Mouse (Mus musculus): ENCODE results near the gene Atp5d. TPM values are rescaled to one million over a fixed set of nuclear protein-coding genes. Genes with fewer than 3 reads are reported as not detected.

Atp5d gene
- 445 and 501 TPM in 2 replicates for polyA plus RNA-seq (2012; rRNA removed)

GRCm38 (mm10) chr10:80138553-80139438 is at the start of gene Atp5d:
Gene Atp5d (plus strand): TSS chr10:80138632.
- TF ChIP-seq CTCF (IDR thresholded peaks at IDR 0.05; ENCODE audit: borderline replicate concordance, extremely low read depth, insufficient read depth, insufficient read length) (no peak), POLR2A (IDR thresholded peaks at IDR 0.05; ENCODE audit: borderline replicate concordance, extremely low read depth, insufficient read depth, insufficient read length, poor library complexity, severe bottlenecking) (peak; percentile 89)
- peak; percentile 86 for DNase-seq (ENCODE audit: low read depth)

GRCm38 (mm10) chr10:80089146-80089545 is 49.3 kb upstream of the Atp5d start:
- TF ChIP-seq CTCF (IDR thresholded peaks at IDR 0.05; ENCODE audit: borderline replicate concordance, extremely low read depth, insufficient read depth, insufficient read length) (no peak), POLR2A (IDR thresholded peaks at IDR 0.05; ENCODE audit: borderline replicate concordance, extremely low read depth, insufficient read depth, insufficient read length, poor library complexity, severe bottlenecking) (no peak)
- DNase-seq (ENCODE audit: low read depth): no peak

GRCm38 (mm10) chr10:80091527-80091926 is 46.9 kb upstream of the Atp5d start:
- no peak for DNase-seq (ENCODE audit: low read depth)
- TF ChIP-seq CTCF (IDR thresholded peaks at IDR 0.05; ENCODE audit: borderline replicate concordance, extremely low read depth, insufficient read depth, insufficient read length) (no peak), POLR2A (IDR thresholded peaks at IDR 0.05; ENCODE audit: borderline replicate concordance, extremely low read depth, insufficient read depth, insufficient read length, poor library complexity, severe bottlenecking) (no peak)

GRCm38 (mm10) chr10:80092690-80093089 is 45.7 kb upstream of the Atp5d start:
- DNase-seq (ENCODE audit: low read depth): no peak
- TF ChIP-seq POLR2A (IDR thresholded peaks at IDR 0.05; ENCODE audit: borderline replicate concordance, extremely low read depth, insufficient read depth, insufficient read length, poor library complexity, severe bottlenecking): no peak

- no peak for DNase-seq (ENCODE audit: low read depth)
- no peak for TF ChIP-seq POLR2A (IDR thresholded peaks at IDR 0.05; ENCODE audit: borderline replicate concordance, extremely low read depth, insufficient read depth, insufficient read length, poor library complexity, severe bottlenecking)
- no peak for TF ChIP-seq CTCF (IDR thresholded peaks at IDR 0.05; ENCODE audit: borderline replicate concordance, extremely low read depth, insufficient read depth, insufficient read length)
These were observed 44.3 kb upstream of the Atp5d start for GRCm38 (mm10) chr10:80094085-80094484.

GRCm38 (mm10) chr10:80094684-80095083 is 43.7 kb upstream of the Atp5d start:
- no peak for DNase-seq (ENCODE audit: low read depth)
- TF ChIP-seq CTCF (IDR thresholded peaks at IDR 0.05; ENCODE audit: borderline replicate concordance, extremely low read depth, insufficient read depth, insufficient read length): no peak
- TF ChIP-seq POLR2A (IDR thresholded peaks at IDR 0.05; ENCODE audit: borderline replicate concordance, extremely low read depth, insufficient read depth, insufficient read length, poor library complexity, severe bottlenecking): no peak

GRCm38 (mm10) chr10:80095547-80095946 is 42.9 kb upstream of the Atp5d start:
- TF ChIP-seq POLR2A (IDR thresholded peaks at IDR 0.05; ENCODE audit: borderline replicate concordance, extremely low read depth, insufficient read depth, insufficient read length, poor library complexity, severe bottlenecking): no peak
- DNase-seq (ENCODE audit: low read depth): no peak

GRCm38 (mm10) chr10:80097275-80097674 is 41.2 kb upstream of the Atp5d start:
- no peak for TF ChIP-seq CTCF (IDR thresholded peaks at IDR 0.05; ENCODE audit: borderline replicate concordance, extremely low read depth, insufficient read depth, insufficient read length)
- no peak for TF ChIP-seq POLR2A (IDR thresholded peaks at IDR 0.05; ENCODE audit: borderline replicate concordance, extremely low read depth, insufficient read depth, insufficient read length, poor library complexity, severe bottlenecking)
- DNase-seq (ENCODE audit: low read depth): no peak

- TF ChIP-seq POLR2A (IDR thresholded peaks at IDR 0.05; ENCODE audit: borderline replicate concordance, extremely low read depth, insufficient read depth, insufficient read length, poor library complexity, severe bottlenecking): no peak
- TF ChIP-seq CTCF (IDR thresholded peaks at IDR 0.05; ENCODE audit: borderline replicate concordance, extremely low read depth, insufficient read depth, insufficient read length): no peak
- DNase-seq (ENCODE audit: low read depth): no peak
These were observed 39.8 kb upstream of the Atp5d start for GRCm38 (mm10) chr10:80098630-80099029.

GRCm38 (mm10) chr10:80100982-80101381 is 37.5 kb upstream of the Atp5d start:
- no peak for TF ChIP-seq CTCF (IDR thresholded peaks at IDR 0.05; ENCODE audit: borderline replicate concordance, extremely low read depth, insufficient read depth, insufficient read length)
- TF ChIP-seq POLR2A (IDR thresholded peaks at IDR 0.05; ENCODE audit: borderline replicate concordance, extremely low read depth, insufficient read depth, insufficient read length, poor library complexity, severe bottlenecking): no peak
- DNase-seq (ENCODE audit: low read depth): no peak

- DNase-seq (ENCODE audit: low read depth): peak; percentile 92
- TF ChIP-seq POLR2A (IDR thresholded peaks at IDR 0.05; ENCODE audit: borderline replicate concordance, extremely low read depth, insufficient read depth, insufficient read length, poor library complexity, severe bottlenecking) (peak; percentile 68), CTCF (IDR thresholded peaks at IDR 0.05; ENCODE audit: borderline replicate concordance, extremely low read depth, insufficient read depth, insufficient read length) (no peak)
These were observed 36.1 kb upstream of the Atp5d start for GRCm38 (mm10) chr10:80102216-80102915.

Data from brain, embryonic 14.5 days (tissue).